Mouse (Mus musculus) olfactory bulb, adult 2 months (tissue): ENCODE measurements around the gene Numa1. TPM values are rescaled to one million over a fixed set of nuclear protein-coding genes. Genes with fewer than 3 reads are reported as not detected.
A peak's percentile ranks its signal among the peaks of the same experiment; 100 is the strongest.

Experiments
- H3K27ac ChIP-seq: fragments of 200-500 bp; 2 replicates; pipeline ENCODE4 v1.5.1; 2012; ENCODE audit warnings: low read depth, low read length; ENCODE audit not compliant: insufficient read depth
- H3K4me1 ChIP-seq: fragments of 200-500 bp; 2 replicates; pipeline ENCODE4 v1.6.1; 2012; ENCODE audit warnings: low read length; ENCODE audit not compliant: control insufficient read depth, insufficient read depth
- H3K4me3 ChIP-seq: fragments of 200-500 bp; 2 replicates; pipeline ENCODE4 v1.5.1; 2012; ENCODE audit warnings: mild to moderate bottlenecking, low read depth, low read length, moderate library complexity; ENCODE audit not compliant: insufficient read depth
- CTCF ChIP-seq: fragments of 200-500 bp; IDR thresholded peaks from 2 replicates; pipeline ENCODE4 v1.5.1; 2012; ENCODE audit warnings: low read depth, mild to moderate bottlenecking, low read length, moderate library complexity; ENCODE audit not compliant: insufficient read depth
- POLR2A ChIP-seq: fragments of 200-500 bp; IDR thresholded peaks from 2 replicates; pipeline ENCODE4 v1.6.1; 2012; ENCODE audit warnings: mild to moderate bottlenecking, low read depth, low read length, moderate library complexity; ENCODE audit not compliant: insufficient read depth
- WGBS: fragments of 180-500 bp; shearing (Covaris S2); methylation state at CpG from one replicate; pipeline ENCODE4 v1.1.7; 2018; 5-methylcytosine and 5-hydroxymethylcytosine counted together
- polyA plus RNA-seq: library from polyadenylated mRNA; stranded (reverse); fragments of >200 nt; gene quantifications from 2 replicates; pipeline ENCODE4 v1.2.4, GENCODE M21; 2012; ENCODE audit warnings: low replicate concordance; ENCODE audit not compliant: missing spikeins, insufficient read depth, insufficient read length

The Numa1 gene
- polyA plus RNA-seq, result 257 TPM in 1 of 2 replicates, not detected in the other

DNA sequence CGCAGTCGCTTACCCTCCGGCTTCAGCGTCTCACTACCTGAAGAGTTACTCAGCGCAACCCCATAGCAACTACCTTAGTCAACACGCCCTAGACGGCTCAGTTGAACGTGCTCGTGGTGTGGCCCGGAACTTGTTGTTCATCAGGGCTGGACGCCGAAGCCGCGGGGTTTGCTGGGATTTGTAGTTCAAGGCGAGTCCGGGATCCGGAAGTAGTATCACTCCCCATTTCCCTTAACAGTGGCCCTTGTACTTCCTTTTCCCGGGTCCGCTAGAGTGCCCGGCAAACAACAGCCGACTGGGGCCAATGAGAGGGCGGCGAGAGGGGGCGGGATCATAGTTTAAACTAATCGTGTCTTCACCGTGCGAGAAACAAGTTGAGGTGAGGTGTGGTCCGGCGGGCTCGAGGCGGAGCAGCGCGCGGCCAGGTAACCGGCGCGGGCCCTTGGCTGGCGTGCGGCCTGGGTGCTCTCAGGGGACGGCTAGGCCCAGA lies at the start of gene Numa1, which contains the start of gene Lrrc51:
Numa1 (plus strand) TSS at position 361 of the 490 bp plus-strand sequence.
Lrrc51 (minus strand) TSS at position 145 of the 490 bp plus-strand sequence.
- peak; percentile 49; the same call in 1 of the 2 replicates for TF ChIP-seq POLR2A
- TF ChIP-seq CTCF, result no peak
- Histone ChIP-seq H3K4me3 (peak within 1 kb of the TSS; percentile 84), H3K27ac (no peak within 1 kb of the TSS), H3K4me1 (peaks cover 7% of the 10 kb centered on the region; the same call in 1 of the 2 replicates)
- under 1% methylated on average over 40 of the region's 40 CpGs for WGBS

DNA sequence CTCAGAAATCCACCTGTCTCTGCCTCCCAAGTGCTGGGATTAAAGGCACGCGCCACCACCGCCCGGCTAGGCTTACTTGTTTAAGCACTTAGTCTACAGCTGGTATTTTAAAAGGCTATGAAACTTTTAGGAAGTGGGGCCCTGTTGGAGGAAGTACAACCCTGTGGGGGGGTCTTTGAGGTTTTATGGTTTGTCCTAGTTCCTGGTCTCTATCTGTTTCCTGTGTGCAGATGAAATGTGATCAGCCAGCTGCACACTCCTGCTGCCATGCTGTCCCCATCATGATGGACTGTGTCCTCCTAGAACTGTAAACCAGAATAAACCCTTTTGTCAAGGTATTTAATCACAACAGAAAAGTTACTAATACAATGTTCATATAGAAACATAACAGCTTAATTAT lies 49.8 kb upstream of the Numa1 start:
- WGBS, result 100% methylated on average over 4 of the region's 4 CpGs
- Histone ChIP-seq H3K4me3 (no peak overlapping the region), H3K4me1 (no peaks in the 10 kb centered on the region), H3K27ac (no peak overlapping the region)
- no peak for TF ChIP-seq POLR2A
- no peak for TF ChIP-seq CTCF

DNA sequence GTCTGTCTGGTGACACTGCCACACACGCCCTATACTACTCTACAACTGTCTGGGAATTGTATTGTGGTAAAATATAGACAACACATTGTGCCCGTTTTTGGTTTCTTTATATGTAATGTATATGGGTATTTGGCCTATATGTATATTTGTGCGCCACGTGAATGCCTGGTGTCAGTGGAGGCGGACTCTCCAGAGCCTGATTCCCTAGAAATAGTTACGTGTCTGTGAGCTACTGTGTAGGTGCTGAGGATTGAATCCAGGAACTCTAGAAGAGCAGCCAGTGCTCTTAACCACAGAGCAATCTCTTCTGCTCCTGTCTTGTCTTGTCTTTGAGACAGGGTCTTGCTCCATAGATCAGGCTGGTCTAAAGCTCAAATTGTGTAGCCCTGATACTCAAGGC lies 47.6 kb upstream of the Numa1 start:
- no peak overlapping the region for H3K27ac ChIP-seq
- H3K4me1 ChIP-seq, result no peaks in the 10 kb centered on the region
- WGBS, result 90% methylated on average over 6 of the region's 6 CpGs
- H3K4me3 ChIP-seq, result no peak overlapping the region
- TF ChIP-seq POLR2A (no peak), CTCF (no peak)

DNA sequence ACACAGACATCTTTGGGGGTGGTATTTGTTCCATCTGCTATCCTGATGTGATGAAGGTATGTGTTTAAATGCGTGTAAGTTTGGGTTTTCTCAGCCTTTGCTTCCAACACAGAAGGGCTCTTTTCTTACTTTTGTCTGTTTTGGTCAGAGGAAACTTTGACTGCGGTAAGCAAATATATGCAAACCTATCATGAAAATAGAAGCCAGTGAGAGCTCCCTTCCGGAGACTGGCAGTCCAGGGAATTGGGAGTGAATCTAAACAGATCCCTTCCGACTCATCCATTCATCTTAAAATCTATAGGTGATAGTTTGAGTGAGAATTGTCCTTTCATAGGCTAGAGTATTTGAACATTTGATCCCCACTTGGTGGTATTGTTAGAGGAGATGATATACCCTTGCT lies 45.5 kb upstream of the Numa1 start:
- 86% methylated on average over 4 of the region's 4 CpGs for WGBS
- no peak for TF ChIP-seq POLR2A

DNA sequence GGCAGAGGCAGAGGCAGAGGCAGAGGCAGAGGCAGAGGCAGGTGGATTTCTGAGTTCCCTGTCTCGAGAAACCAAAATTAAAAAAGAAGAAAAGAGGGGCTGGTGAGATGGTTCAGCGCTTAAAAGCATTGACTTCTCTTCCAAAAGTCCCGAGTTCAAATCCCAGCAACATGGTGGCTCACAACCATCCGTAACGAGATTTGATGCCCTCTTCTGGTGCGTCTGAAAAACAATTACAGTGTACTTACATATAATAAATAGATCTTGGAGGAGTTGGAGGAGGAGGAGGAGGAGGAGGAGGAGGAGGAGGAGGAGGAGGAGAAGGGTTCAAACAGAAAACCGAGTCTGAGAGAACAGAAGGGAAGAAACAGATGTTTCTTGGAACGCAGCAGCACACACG lies 38.2 kb upstream of the Numa1 start:
- peaks cover 4% of the 10 kb centered on the region for H3K4me1 ChIP-seq

More for the DNA sequence above, 45.5 kb upstream of the Numa1 start:
- Histone ChIP-seq H3K4me3 (no peak overlapping the region), H3K27ac (no peak overlapping the region), H3K4me1 (no peaks in the 10 kb centered on the region)

DNA sequence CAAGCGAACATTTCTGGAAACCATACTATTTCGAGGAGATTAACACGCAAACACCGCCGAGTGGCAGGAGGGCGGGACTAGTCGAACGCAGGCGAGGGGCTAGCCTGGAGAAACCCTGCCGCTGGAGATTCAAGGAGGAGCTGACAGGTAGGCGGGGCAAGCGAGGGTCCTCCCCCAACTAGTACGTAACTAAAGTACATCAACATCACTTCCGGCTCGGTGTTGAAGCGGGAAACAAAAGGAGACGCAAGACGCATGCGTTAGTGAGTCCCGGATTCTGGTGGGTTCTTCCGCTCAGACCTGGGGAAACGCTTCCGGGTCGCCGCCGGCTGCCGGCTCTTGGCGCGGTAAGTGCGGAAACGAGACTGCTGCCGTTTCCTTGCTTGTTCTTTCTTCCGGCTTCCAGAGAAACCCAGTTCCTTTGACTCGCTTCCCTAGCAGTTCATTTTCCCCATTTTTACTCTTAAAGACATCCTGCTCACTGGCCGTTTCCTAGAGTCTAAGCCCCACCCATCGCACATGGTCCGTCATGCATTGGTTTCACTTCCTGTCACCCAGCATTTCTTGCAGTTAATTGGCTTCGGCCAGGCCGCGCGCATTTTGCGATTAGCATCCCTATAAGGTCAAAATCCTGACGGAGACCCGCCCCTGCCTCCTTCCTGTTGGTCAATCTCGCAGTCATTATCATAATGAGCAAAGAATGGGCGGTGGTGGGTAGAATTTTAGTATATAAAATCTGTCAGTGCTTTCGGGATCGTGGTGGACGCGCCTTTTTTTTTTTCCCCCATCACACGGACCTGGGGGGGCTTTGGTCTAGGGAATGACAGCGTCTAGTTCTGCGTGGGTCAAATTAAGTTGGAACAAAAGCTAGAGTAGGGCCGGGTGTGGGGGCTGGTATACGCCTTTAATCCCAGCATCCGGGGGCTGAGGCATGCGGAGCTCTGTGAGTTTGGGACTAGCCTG lies 37.5 kb upstream of the Numa1 start:
- peak overlapping the region; percentile 90 for H3K4me3 ChIP-seq
- H3K27ac ChIP-seq, result peak overlapping the region; percentile 96
- TF ChIP-seq POLR2A (peak; percentile 50; the same call in 1 of the 2 replicates), CTCF (no peak)
- under 1% methylated on average over 57 of the region's 57 CpGs for WGBS
- H3K4me1 ChIP-seq, result peaks cover 4% of the 10 kb centered on the region

More for the DNA sequence above, 38.2 kb upstream of the Numa1 start:
- Histone ChIP-seq H3K27ac (peak overlapping the region; percentile 96), H3K4me3 (peak overlapping the region; percentile 90)
- no peak for TF ChIP-seq CTCF
- TF ChIP-seq POLR2A, result no peak
- 26% methylated on average over 9 of the region's 9 CpGs for WGBS

DNA sequence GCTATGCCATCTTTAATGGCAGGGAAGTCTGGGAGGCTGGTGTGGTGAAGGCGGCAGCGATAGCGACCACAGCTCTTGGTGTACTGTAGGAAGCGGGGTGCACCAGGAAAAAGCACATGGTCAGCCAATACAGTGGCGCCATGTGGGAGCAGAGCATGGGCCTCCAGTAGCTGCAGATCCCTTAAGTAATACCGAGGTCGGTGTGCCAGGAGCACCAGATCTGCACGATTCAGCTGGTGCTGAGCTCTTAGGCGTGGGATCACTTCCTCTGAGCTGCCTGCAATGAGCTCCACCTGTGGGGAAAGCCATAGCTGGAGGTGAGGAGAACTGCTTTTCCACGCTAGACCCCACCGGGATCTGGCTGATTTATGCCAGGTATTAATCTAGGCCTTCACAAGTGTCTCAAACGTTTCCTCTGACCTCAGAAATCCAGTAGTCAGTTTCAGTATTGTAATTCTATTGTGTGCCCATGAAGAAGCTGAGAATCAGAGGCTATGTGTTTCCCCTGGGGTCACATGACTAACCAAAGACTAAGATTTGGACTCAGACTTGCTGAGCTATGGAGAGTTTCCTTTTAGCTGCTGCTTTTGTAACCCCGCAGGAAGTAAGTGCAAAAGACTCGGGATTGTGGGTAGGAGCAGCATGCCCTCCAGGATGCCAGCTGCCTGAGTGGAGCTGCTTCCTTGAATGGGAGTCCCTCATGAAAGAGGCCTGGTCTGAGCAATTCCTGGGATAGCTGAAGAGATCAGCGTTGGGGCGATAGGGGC lies 33.4 kb upstream of the Numa1 start:
- Histone ChIP-seq H3K4me1 (peaks cover 3% of the 10 kb centered on the region), H3K4me3 (no peak overlapping the region), H3K27ac (no peak overlapping the region)
- TF ChIP-seq POLR2A (no peak), CTCF (no peak)
- WGBS, result 92% methylated on average over 16 of the region's 16 CpGs

DNA sequence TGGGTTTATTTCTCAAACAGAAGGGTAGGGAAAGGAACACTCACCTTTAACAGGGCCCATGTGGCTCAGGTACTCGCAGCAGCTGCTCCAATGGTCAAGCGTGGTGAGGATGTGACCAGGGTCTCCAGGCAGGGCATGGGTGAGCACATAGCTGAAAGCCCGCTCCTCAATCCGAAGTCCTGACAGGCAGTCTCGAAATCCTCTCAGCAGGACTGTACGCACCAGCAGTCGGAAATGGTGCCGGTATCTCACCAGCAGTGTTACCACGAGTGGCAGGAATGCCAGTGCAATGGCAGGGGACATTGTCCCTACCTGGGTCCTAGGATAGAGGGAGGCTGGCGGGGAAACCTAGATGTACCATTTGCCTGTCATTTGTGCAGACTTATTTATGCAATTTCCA lies 31.9 kb upstream of the Numa1 start:
- no peak for TF ChIP-seq CTCF
- TF ChIP-seq POLR2A, result no peak
- WGBS, result 93% methylated on average over 10 of the region's 10 CpGs
- no peak overlapping the region for H3K4me3 ChIP-seq
- peaks cover 6% of the 10 kb centered on the region for H3K4me1 ChIP-seq
- H3K27ac ChIP-seq, result no peak overlapping the region

DNA sequence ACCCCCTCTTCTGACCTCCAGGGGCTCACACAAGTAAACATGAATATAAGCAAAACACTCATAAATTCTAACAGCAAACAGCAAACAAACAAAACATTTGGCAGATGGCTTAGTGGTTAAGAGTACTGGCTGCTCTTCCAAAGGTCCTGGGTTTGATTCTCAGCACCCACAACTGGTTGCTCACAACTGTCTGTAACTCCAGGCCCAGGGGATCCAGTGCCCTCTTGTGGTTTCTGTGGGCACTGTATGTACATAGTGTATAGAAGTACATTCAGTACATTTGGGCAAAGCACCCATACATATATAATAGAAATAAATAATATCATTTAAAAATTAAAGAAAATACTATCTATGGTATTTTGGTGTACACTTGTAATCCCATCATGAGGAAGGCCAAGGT lies 31.1 kb upstream of the Numa1 start:
- Histone ChIP-seq H3K4me3 (no peak overlapping the region), H3K27ac (no peak overlapping the region), H3K4me1 (peaks cover 4% of the 10 kb centered on the region)
- TF ChIP-seq CTCF, result no peak
- no peak for TF ChIP-seq POLR2A
